Mouse (Mus musculus): ENCODE results near the gene Olfr166. TPM values are rescaled to one million over a fixed set of nuclear protein-coding genes. Genes with fewer than 3 reads are reported as not detected.

Olfr166 gene
- polyA plus RNA-seq (2012; ENCODE audit: low replicate concordance): not detected in 2 replicates

DNA sequence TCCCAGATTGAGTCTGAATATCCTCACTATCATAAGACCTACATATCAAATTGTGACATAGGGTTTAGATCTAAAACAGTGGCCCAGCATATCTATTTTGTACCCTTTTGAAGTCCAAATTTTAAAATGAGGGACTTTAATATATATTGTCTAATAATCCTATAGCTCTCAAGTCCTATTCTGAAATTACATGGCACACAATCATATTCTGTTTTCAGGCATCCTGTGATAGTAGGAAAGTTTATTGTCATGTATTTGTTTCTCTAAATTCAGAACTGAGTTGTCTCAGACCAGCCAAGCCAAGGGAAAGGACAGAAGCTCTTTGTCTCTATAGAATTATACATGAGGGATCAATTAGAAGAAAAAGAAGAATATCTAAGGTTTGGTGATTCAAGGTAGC lies at the start of gene Olfr166:
Olfr166 (plus strand) TSS at position 301 of the 400 bp plus-strand sequence.

DNA sequence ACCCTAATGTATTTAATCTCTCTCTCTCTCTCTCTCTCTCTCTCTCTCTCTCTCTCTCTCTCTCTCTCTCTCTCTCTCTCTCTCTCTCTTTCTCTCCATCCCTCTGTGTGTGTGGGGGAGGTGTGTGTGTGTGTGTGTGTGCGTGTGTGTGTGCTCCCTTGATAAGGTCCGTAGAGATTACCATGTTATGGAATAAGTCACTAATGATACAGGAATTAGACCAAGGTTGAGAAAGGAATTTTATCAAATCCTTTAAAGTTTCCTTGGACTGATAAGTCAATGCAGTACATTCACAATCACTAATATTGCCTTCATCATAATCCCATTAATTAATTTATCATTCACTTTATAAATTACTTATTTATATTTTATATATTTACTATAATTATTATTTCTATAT lies 38.7 kb downstream of the Olfr166 start, which contains the start of gene Olfr167:
Olfr167 (minus strand) TSS at position 101 of the 400 bp plus-strand sequence.

DNA sequence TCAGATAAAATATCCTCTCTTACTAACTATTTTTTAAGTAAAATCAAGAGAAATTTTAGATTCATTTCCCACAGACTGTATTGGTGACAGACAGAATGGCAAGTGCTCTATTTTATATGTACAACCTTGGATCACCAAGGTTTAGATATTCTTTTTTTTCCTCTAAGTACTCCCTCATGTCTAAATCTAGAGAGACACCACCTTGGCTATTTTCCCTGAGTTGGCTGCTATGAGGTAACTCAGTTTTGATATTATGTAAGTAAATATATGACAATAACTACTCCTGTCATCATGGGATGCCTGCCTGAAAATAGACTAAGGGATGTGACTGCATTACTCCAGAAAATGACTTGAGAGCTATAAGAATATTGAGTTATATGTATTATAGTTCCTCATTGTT lies 52.0 kb downstream of the Olfr166 start, which contains the start of gene Olfr168:
Olfr168 (minus strand) TSS at position 101 of the 400 bp plus-strand sequence.

Other genes starting within 250 kb of the Olfr166 start
- not detected in 2 replicates for gene Olfr164, start 169.6 kb upstream of the Olfr166 start, polyA plus RNA-seq (2012; ENCODE audit: low replicate concordance)
- not detected in 2 replicates for gene Olfr165, start 60.6 kb upstream of the Olfr166 start, polyA plus RNA-seq (2012; ENCODE audit: low replicate concordance)
- 0.02 TPM in 1 of 2 replicates, not detected in the other for gene Olfr167, start 38.6 kb downstream of the Olfr166 start, polyA plus RNA-seq (2012; ENCODE audit: low replicate concordance)
- not detected in 2 replicates for gene Olfr168, start 51.9 kb downstream of the Olfr166 start, polyA plus RNA-seq (2012; ENCODE audit: low replicate concordance)
- not detected in 2 replicates for gene Olfr169, start 88.1 kb downstream of the Olfr166 start, polyA plus RNA-seq (2012; ENCODE audit: low replicate concordance)
- not detected in 2 replicates for gene Olfr170, start 128.2 kb downstream of the Olfr166 start, polyA plus RNA-seq (2012; ENCODE audit: low replicate concordance)
- gene Olfr171, start 146.2 kb downstream of the Olfr166 start, polyA plus RNA-seq (2012; ENCODE audit: low replicate concordance): not detected in 2 replicates
- 0.05 and 0.07 TPM in 2 replicates for gene Lamp3, start 222.7 kb downstream of the Olfr166 start, polyA plus RNA-seq (2012; ENCODE audit: low replicate concordance)